Mouse (Mus musculus): ENCODE data around the gene Kmt5b. TPM values are rescaled to one million over a fixed set of nuclear protein-coding genes. Genes with fewer than 3 reads are reported as not detected.

Gene Kmt5b
- total RNA-seq, 1 experiment from 2014 or later: 75.8 TPM

GRCm38 (mm10) chr19:3765221-3765820, 1.9 kb upstream of the Kmt5b start:
- ATAC-seq (replicated peaks in 1 of 2; ENCODE audit: insufficient read depth in 1 of 2, low FRiP score in 2 of 2, low TSS enrichment in 1 of 2, low read depth in 1 of 2, poor library complexity in 2 of 2, severe bottlenecking in 2 of 2): no peak

- ATAC-seq (replicated peaks in 1 of 2; ENCODE audit: insufficient read depth in 1 of 2, low FRiP score in 2 of 2, low TSS enrichment in 1 of 2, low read depth in 1 of 2, poor library complexity in 2 of 2, severe bottlenecking in 2 of 2): no peak
These were observed 843 bp upstream of the Kmt5b start for GRCm38 (mm10) chr19:3766378-3766777.

GRCm38 (mm10) chr19:3767781-3768696, 818 bp downstream of the Kmt5b start:
- ATAC-seq (replicated peaks in 1 of 2; ENCODE audit: insufficient read depth in 1 of 2, low FRiP score in 2 of 2, low TSS enrichment in 1 of 2, low read depth in 1 of 2, poor library complexity in 2 of 2, severe bottlenecking in 2 of 2): peak; percentile 44

GRCm38 (mm10) chr19:3768697-3769383, 1.6 kb downstream of the Kmt5b start:
- ATAC-seq (replicated peaks in 1 of 2; ENCODE audit: insufficient read depth in 1 of 2, low FRiP score in 2 of 2, low TSS enrichment in 1 of 2, low read depth in 1 of 2, poor library complexity in 2 of 2, severe bottlenecking in 2 of 2): peak; percentile 90 to 93

- ATAC-seq (replicated peaks in 1 of 2; ENCODE audit: insufficient read depth in 1 of 2, low FRiP score in 2 of 2, low TSS enrichment in 1 of 2, low read depth in 1 of 2, poor library complexity in 2 of 2, severe bottlenecking in 2 of 2): no peak
These were observed 2.3 kb downstream of the Kmt5b start for GRCm38 (mm10) chr19:3769533-3769932.

GRCm38 (mm10) chr19:3774159-3774558, 6.9 kb downstream of the Kmt5b start:
- peak in 1 of 2 experiments; percentile 46; a peak in 1 of 4 replicates for ATAC-seq (replicated peaks in 1 of 2; ENCODE audit: insufficient read depth in 1 of 2, low FRiP score in 2 of 2, low TSS enrichment in 1 of 2, low read depth in 1 of 2, poor library complexity in 2 of 2, severe bottlenecking in 2 of 2)

GRCm38 (mm10) chr19:3778713-3779112, 11.5 kb downstream of the Kmt5b start:
- no peak for ATAC-seq (replicated peaks in 1 of 2; ENCODE audit: insufficient read depth in 1 of 2, low FRiP score in 2 of 2, low TSS enrichment in 1 of 2, low read depth in 1 of 2, poor library complexity in 2 of 2, severe bottlenecking in 2 of 2)

GRCm38 (mm10) chr19:3790077-3790476, 22.9 kb downstream of the Kmt5b start:
- ATAC-seq (replicated peaks in 1 of 2; ENCODE audit: insufficient read depth in 1 of 2, low FRiP score in 2 of 2, low TSS enrichment in 1 of 2, low read depth in 1 of 2, poor library complexity in 2 of 2, severe bottlenecking in 2 of 2): no peak

- ATAC-seq (replicated peaks in 1 of 2; ENCODE audit: insufficient read depth in 1 of 2, low FRiP score in 2 of 2, low TSS enrichment in 1 of 2, low read depth in 1 of 2, poor library complexity in 2 of 2, severe bottlenecking in 2 of 2): no peak
These were observed 38.3 kb downstream of the Kmt5b start for GRCm38 (mm10) chr19:3805526-3805925.

GRCm38 (mm10) chr19:3810536-3811233, 43.5 kb downstream of the Kmt5b start:
- ATAC-seq (replicated peaks in 1 of 2; ENCODE audit: insufficient read depth in 1 of 2, low FRiP score in 2 of 2, low TSS enrichment in 1 of 2, low read depth in 1 of 2, poor library complexity in 2 of 2, severe bottlenecking in 2 of 2): no peak

- ATAC-seq (replicated peaks in 1 of 2; ENCODE audit: insufficient read depth in 1 of 2, low FRiP score in 2 of 2, low TSS enrichment in 1 of 2, low read depth in 1 of 2, poor library complexity in 2 of 2, severe bottlenecking in 2 of 2): no peak
These were observed 47.2 kb downstream of the Kmt5b start for GRCm38 (mm10) chr19:3814461-3814860.

- no peak for ATAC-seq (replicated peaks in 1 of 2; ENCODE audit: insufficient read depth in 1 of 2, low FRiP score in 2 of 2, low TSS enrichment in 1 of 2, low read depth in 1 of 2, poor library complexity in 2 of 2, severe bottlenecking in 2 of 2)
These were observed 48.6 kb downstream of the Kmt5b start for GRCm38 (mm10) chr19:3815824-3816223.

- no peak for ATAC-seq (replicated peaks in 1 of 2; ENCODE audit: insufficient read depth in 1 of 2, low FRiP score in 2 of 2, low TSS enrichment in 1 of 2, low read depth in 1 of 2, poor library complexity in 2 of 2, severe bottlenecking in 2 of 2)
These were observed 51.9 kb downstream of the Kmt5b start for GRCm38 (mm10) chr19:3819080-3819479.

- ATAC-seq (replicated peaks in 1 of 2; ENCODE audit: insufficient read depth in 1 of 2, low FRiP score in 2 of 2, low TSS enrichment in 1 of 2, low read depth in 1 of 2, poor library complexity in 2 of 2, severe bottlenecking in 2 of 2): no peak
These were observed 52.8 kb downstream of the Kmt5b start for GRCm38 (mm10) chr19:3819899-3820444.

GRCm38 (mm10) chr19:3825044-3825443, 57.8 kb downstream of the Kmt5b start:
- no peak for ATAC-seq (replicated peaks in 1 of 2; ENCODE audit: insufficient read depth in 1 of 2, low FRiP score in 2 of 2, low TSS enrichment in 1 of 2, low read depth in 1 of 2, poor library complexity in 2 of 2, severe bottlenecking in 2 of 2)

- no peak for ATAC-seq (replicated peaks in 1 of 2; ENCODE audit: insufficient read depth in 1 of 2, low FRiP score in 2 of 2, low TSS enrichment in 1 of 2, low read depth in 1 of 2, poor library complexity in 2 of 2, severe bottlenecking in 2 of 2)
These were observed 62.6 kb downstream of the Kmt5b start for GRCm38 (mm10) chr19:3829863-3830262.

GRCm38 (mm10) chr19:3831716-3832115, 64.5 kb downstream of the Kmt5b start:
- no peak for ATAC-seq (replicated peaks in 1 of 2; ENCODE audit: insufficient read depth in 1 of 2, low FRiP score in 2 of 2, low TSS enrichment in 1 of 2, low read depth in 1 of 2, poor library complexity in 2 of 2, severe bottlenecking in 2 of 2)
